Mouse (Mus musculus) retina, postnatal 1 day (tissue): ENCODE data around the gene Nbeal1.

Experiments
- DNase-seq: peaks from one replicate; pipeline ENCODE4 v3.0.0-alpha.2; 2012

Nbeal1 gene

DNA sequence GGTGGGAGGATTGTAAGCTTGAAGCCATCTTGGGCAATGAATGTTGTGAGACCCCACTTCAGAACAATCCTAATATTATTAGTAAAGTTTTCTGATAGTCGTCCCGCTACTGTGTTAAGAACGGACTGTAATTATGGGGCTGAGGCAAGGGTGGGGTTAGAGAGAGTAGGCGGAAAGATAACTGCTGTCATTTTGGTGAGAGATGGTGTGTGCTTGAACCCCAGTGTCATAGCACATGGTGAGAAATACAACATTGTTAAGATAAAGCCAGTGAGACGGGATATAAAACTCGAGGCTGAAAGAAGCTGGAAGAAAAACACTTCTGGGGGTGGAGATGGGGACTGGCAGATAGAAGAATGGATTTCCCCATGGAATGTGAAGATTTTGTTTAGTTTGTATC lies 164.3 kb downstream of the Nbeal1 start:
- no peak for DNase-seq

GRCm38 (mm10) chr1:60345712-60346111 lies 165.3 kb downstream of the Nbeal1 start:
- DNase-seq, result no peak

- no peak for DNase-seq
Measured at GRCm38 (mm10) chr1:60352786-60353185, 172.4 kb downstream of the Nbeal1 start.

DNA sequence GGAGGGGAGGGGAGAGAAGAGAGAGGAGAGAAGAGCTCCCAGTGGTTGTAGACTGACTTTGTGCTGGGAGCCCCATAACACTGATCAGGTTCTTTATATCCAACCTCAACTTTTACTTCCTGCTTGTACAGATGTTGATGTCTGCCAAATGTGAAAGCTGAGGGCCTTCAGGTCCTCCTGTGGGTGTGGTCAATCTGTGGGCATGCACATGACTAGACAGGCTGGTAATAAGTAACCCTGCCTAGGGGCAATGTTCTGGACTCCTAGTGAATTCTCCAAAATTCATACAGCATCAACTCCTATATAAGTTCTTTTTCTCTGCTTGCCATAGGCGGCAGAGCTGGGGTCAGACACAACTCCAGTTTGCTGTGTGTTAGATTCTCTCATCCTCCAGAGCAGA lies 181.2 kb downstream of the Nbeal1 start:
- no peak for DNase-seq

DNA sequence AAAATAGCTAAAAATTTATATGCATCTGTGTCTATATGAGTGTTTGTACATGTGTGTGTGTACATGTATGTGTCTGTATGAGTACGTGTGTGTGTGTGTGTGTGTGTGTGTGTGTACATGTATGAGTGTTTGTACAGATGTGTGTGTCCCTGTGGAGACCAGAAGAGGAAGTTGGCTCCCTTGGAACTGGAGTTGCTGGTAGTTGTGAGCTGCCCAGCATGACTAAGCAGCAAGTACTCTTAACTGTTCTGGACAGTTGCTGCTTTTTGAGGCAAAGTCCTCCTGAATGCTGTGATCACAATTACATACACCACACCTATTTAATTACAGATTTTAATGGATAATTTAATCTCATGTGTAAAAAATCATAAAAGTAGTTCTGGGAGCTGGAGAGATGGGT lies 196.2 kb downstream of the Nbeal1 start:
- no peak for DNase-seq

DNA sequence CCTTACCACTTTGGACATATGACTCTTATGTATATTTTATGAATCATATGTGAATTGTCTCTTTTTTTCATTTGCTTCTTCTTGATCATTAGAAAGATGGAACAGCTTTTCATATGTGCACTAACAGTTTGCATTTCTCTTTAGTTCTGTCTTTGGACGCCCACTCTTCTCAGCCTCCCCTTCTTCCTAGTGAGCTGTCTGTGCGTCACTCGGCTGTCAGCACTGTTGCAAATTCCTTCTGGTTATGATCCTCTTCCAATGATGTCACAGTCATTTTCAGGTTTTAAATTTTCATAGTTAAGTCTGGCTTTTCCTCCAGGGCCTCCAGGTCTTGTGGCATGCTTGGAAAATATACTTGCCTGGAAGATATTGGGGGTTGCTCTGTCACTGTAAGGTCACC lies 201.5 kb downstream of the Nbeal1 start:
- DNase-seq, result no peak
